Mouse (Mus musculus) intestine, postnatal 0 days (tissue): ENCODE measurements around the gene Tmem8b. TPM values are rescaled to one million over a fixed set of nuclear protein-coding genes. Genes with fewer than 3 reads are reported as not detected.

Experiments
- ATAC-seq: fragments of 200-750 bp; cut with Nextera tagmentation; 2 replicates; pipeline ENCODE4 v1.8.0; 2017; ENCODE audit warnings: mild to moderate bottlenecking, moderate TSS enrichment, moderate library complexity
- H3K27ac ChIP-seq: fragments of 300-500 bp; sonication (generic); 2 replicates; pipeline ENCODE4 v1.5.1; 2014; ENCODE audit warnings: mild to moderate bottlenecking, low read depth, low read length, moderate library complexity
- H3K27me3 ChIP-seq: fragments of 300-500 bp; sonication (generic); replicated peaks from 2 replicates; pipeline ENCODE4 v1.6.1; 2014; ENCODE audit warnings: low read length, mixed read lengths; ENCODE audit not compliant: control insufficient read depth, insufficient read depth
- H3K36me3 ChIP-seq: fragments of 300-500 bp; sonication (generic); 2 replicates; pipeline ENCODE4 v1.6.1; 2014; ENCODE audit warnings: mild to moderate bottlenecking, moderate library complexity; ENCODE audit not compliant: control insufficient read depth, insufficient read depth
- H3K4me1 ChIP-seq: fragments of 300-500 bp; sonication (generic); replicated peaks from 2 replicates; pipeline ENCODE4 v1.6.1; 2014; ENCODE audit warnings: antibody characterized with exemption, low read length, mixed read lengths; ENCODE audit not compliant: control insufficient read depth, insufficient read depth
- H3K4me2 ChIP-seq: fragments of 300-500 bp; sonication (generic); replicated peaks from 2 replicates; pipeline ENCODE4 v1.6.1; 2014; ENCODE audit warnings: low read depth, mild to moderate bottlenecking, moderate library complexity
- H3K4me3 ChIP-seq: fragments of 300-500 bp; sonication (generic); 2 replicates; pipeline ENCODE4 v1.5.1; 2014; ENCODE audit warnings: low read depth, low read length
- H3K9ac ChIP-seq: fragments of 300-500 bp; sonication (generic); 2 replicates; pipeline ENCODE4 v1.6.1; 2014; ENCODE audit warnings: mild to moderate bottlenecking, low read depth, low read length
- H3K9me3 ChIP-seq: fragments of 300-500 bp; sonication (generic); 2 replicates; pipeline ENCODE4 v1.6.1; 2016; ENCODE audit warnings: mixed run types; ENCODE audit not compliant: control insufficient read depth
- CTCF ChIP-seq: sonication (generic); IDR thresholded peaks from 2 replicates; pipeline ENCODE4 v1.5.1; 2016; ENCODE audit warnings: low read depth, mild to moderate bottlenecking, control low read depth, antibody characterized with exemption, moderate library complexity
- WGBS: fragments of 180-500 bp; shearing (Covaris S2); extraction: QIAGEN DNeasy Blood & Tissue Kit; methylation state at CpG from one replicate; pipeline ENCODE4 v1.1.7; 2014; 5-methylcytosine and 5-hydroxymethylcytosine counted together
- polyA plus RNA-seq: library from polyadenylated mRNA; unstranded; fragments of >200 nt; fragmentation: Nextera tagmentation; extraction: Ambion mirVana; gene quantifications from 2 replicates; pipeline ENCODE4 v1.2.1, GENCODE M21; 2015

The Tmem8b gene
- polyA plus RNA-seq, 1 experiment from 2014 or later: 1.6 TPM

DNA sequence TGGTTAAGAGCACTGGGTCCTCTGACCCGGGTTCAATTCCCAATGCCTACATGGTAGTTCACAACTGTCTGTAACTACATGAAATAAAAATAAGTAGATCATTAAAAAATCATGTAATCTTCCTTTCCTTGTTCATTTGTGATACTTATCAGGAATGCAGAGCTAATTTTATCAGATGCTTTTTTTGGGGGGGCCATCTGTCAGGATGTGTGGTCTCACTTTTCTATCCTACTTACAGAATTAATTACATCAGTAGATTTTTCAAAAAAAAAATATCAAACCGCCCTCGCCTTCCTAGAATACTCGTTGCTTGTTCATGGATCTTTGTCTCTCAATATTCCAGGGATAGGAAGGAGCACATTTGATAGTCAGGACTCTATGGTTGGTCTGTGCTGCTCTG is 53.4 kb downstream of the Tmem8b start:
- 85% methylated on average over 4 of the region's 4 CpGs for WGBS
- no peak overlapping the region for H3K4me3 ChIP-seq

DNA sequence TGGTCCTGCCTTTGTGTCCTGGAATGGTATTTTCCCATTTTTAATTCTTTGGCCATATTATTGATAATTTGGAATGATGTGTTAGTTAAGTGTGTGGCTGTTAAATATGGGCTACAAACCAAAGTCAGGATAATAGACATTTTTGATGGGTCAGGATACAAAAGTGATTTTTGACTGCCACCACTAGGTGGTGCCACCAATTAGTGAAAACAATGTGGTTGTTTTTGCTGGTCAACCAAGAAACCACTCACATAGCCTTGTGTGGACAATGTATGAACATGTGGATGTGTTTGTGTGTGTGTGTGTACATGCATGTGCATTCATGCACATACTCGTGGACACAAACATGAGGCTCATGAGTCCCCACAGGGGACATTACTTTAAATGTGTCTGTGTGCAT is 56.0 kb downstream of the Tmem8b start:
- Histone ChIP-seq H3K9me3 (no peaks in the 10 kb centered on the region), H3K27me3 (no peaks in the 10 kb centered on the region), H3K36me3 (no peaks in the 10 kb centered on the region), H3K4me1 (peaks cover 9% of the 10 kb centered on the region; the same call in 1 of the 2 replicates), H3K9ac (no peak overlapping the region), H3K4me2 (no peak overlapping the region), H3K27ac (no peak overlapping the region), H3K4me3 (no peak overlapping the region)
- 23% methylated on average over 1 of the region's 1 CpGs for whole genome bisulfite sequencing
- peak; percentile 88 for TF ChIP-seq CTCF
- ATAC-seq: no peak

More for the DNA sequence above, 53.4 kb downstream of the Tmem8b start:
- H3K9me3 ChIP-seq: no peaks in the 10 kb centered on the region
- 0 out of 2 replicates have a peak, but pooled peaks cover 4% of the 10 kb centered on the region for H3K4me1 ChIP-seq
- no peaks in the 10 kb centered on the region for H3K36me3 ChIP-seq
- no peak for TF ChIP-seq CTCF
- no peaks in the 10 kb centered on the region for H3K27me3 ChIP-seq
- no peak overlapping the region for H3K9ac ChIP-seq
- no peak overlapping the region for H3K27ac ChIP-seq
- H3K4me2 ChIP-seq: no peak overlapping the region
- no peak for ATAC-seq

DNA sequence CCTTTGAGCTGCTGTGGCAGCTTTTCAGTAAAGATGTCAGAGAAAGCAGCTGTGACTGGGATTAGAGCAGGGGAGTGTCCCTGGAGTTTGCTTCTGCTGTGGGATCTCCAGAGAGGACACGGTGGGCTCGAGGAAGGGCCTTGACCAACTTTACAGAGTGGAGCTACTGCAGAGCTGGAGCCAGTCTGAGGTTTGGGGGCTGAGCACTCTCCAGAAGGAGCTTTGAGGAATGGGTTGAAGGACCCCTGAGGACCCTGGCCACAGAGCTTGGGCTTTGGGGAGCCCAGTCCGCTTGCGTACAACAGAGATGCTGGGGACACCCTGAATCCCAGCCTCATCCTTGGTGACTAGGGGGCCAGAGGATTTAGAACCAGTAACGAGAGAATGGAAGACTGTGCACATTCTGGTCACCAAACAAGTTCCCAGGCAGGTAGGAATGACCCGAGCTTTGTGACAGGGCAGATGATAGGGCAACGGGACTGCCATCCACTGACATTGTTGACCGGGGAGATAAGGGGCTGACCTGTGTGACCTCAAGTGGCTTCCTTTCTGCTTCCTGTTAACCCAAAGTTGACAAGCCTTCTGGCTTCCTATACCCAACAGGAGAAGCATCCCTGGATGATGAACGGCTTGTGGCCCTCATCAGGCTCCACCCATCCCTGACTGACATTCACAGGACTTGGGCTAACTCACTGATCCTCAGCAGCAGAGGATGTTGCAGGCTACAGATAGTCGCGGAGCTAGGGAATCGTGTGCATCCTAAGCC is 57.6 kb downstream of the Tmem8b start:
- Histone ChIP-seq H3K9me3 (no peaks in the 10 kb centered on the region), H3K9ac (peak overlapping the region; percentile 2; the same call in 1 of the 2 replicates), H3K27me3 (no peaks in the 10 kb centered on the region), H3K4me2 (no peak overlapping the region), H3K27ac (no peak overlapping the region), H3K4me1 (peaks cover 9% of the 10 kb centered on the region; the same call in 1 of the 2 replicates), H3K4me3 (no peak overlapping the region), H3K36me3 (no peaks in the 10 kb centered on the region)
- WGBS: 49% methylated on average over 12 of the region's 12 CpGs
- ATAC-seq: no peak
- TF ChIP-seq CTCF: no peak

GRCm38 (mm10) chr4:43726995-43727394 is 58.2 kb downstream of the Tmem8b start, which contains the start of gene Hrct1:
TSS of gene Hrct1 (plus strand) at chr4:43727188.
- ATAC-seq: no peak
- Histone ChIP-seq H3K4me1 (peaks cover 9% of the 10 kb centered on the region; the same call in 1 of the 2 replicates), H3K36me3 (no peaks in the 10 kb centered on the region), H3K9ac (peak within 1 kb of the TSS; percentile 2; the same call in 1 of the 2 replicates), H3K4me2 (no peak within 1 kb of the TSS), H3K9me3 (no peaks in the 10 kb centered on the region), H3K27me3 (no peaks in the 10 kb centered on the region), H3K27ac (peak within 1 kb of the TSS; percentile 75), H3K4me3 (no peak within 1 kb of the TSS)
- no peak for TF ChIP-seq CTCF
- WGBS: 26% methylated on average over 3 of the region's 3 CpGs

DNA sequence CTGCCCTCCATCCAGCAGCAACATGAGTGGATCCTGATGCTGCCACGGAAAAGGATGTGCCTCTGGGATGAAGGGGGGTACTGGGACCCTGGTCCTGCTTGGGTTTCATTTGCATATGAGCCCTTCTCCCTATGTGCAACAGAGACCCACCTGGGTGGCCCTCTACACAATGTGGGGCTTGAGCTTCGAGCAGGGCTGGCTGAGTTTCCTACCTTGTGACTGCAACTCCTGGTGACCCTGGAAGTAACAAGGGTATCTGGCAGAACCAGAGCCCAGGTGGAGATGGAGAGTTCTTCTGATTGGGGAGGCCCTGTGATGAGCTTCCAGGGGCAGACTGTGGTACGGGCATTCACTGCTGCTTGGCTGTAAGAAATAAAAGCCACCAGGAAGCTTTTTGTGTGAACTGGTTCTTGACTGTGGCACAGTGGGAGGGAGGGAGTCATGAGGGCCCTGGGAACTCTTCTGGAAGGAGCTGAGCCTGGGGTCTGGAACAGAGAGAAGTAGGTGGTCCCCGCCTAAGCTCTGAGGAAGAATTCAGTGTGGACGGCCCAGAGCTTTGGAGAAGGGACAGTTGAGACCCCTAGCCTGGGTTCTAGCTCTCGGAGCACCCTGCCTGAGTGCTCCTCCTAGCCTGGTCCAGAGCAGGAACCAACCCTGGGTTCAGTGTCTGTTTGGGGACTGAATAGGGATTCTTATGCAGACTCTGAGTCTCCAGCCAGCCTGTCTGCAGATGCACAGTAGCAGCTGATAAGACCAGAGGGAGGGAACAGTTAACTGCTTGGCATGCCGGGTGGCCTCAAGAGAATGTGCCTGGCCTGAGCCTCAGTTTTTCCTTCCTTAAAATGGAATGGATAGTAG is 59.2 kb downstream of the Tmem8b start:
- Histone ChIP-seq H3K9ac (no peak overlapping the region), H3K4me2 (no peak overlapping the region), H3K27ac (peak overlapping the region; percentile 75), H3K36me3 (no peaks in the 10 kb centered on the region), H3K9me3 (no peaks in the 10 kb centered on the region), H3K4me3 (no peak overlapping the region), H3K4me1 (peaks cover 9% of the 10 kb centered on the region; the same call in 1 of the 2 replicates), H3K27me3 (no peaks in the 10 kb centered on the region)
- 65% methylated on average over 7 of the region's 7 CpGs for WGBS
- ATAC-seq: peak; percentile 6; the same call in 1 of the 2 replicates
- TF ChIP-seq CTCF: no peak

DNA sequence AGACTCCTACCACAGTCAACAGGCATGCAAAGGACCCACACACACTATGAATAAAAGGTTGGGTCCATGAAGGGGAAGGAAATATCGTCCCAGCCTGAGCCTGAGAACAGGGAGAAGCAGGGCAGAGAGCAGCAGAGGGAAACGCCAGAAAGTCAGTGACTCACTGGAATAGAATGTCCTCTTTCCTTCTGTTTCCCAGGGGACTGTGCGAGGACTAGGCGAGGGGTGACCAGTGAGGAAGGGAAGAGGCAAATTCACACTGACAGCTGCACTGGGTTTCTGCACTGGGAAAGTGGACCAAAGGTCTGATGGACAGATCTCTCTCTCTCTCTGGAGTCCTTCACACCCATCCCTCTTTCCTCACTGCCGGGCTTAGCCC is 59.8 kb downstream of the Tmem8b start:
- H3K27me3 ChIP-seq: no peaks in the 10 kb centered on the region
- no peak for TF ChIP-seq CTCF
- no peak overlapping the region for H3K4me2 ChIP-seq
- 13% methylated on average over 5 of the region's 5 CpGs for WGBS
- ATAC-seq: peak; percentile 59; the same call in 1 of the 2 replicates
- no peaks in the 10 kb centered on the region for H3K36me3 ChIP-seq
- H3K4me1 ChIP-seq: peaks cover 9% of the 10 kb centered on the region; the same call in 1 of the 2 replicates
- no peak overlapping the region for H3K4me3 ChIP-seq
- H3K27ac ChIP-seq: peak overlapping the region; percentile 75
- H3K9ac ChIP-seq: no peak overlapping the region
- H3K9me3 ChIP-seq: no peaks in the 10 kb centered on the region
